Mouse (Mus musculus) layer of hippocampus, adult 2 months (tissue): Measurements from ENCODE around the gene Hspe1. TPM values are rescaled to one million over a fixed set of nuclear protein-coding genes. Genes with fewer than 3 reads are reported as not detected.
"Not testable (repeated sequence)": the region's sequence is repeated elsewhere in the genome, so short reads cannot be mapped to it uniquely, and the experiment has no call there.

Experiments used
- DNase-seq, 2 experiments: peaks; one replicate each; pipeline ENCODE4 v3.0.0; 2022; ENCODE audit warnings: low spot score in 2 of 2
- H3K27ac ChIP-seq: fragments of 200-600 bp; 2 replicates; pipeline ENCODE4 v1.8.1; 2022
- H3K4me3 ChIP-seq: fragments of 200-600 bp; 2 replicates; pipeline ENCODE4 v1.8.1; 2022; ENCODE audit warnings: mild to moderate bottlenecking
- CTCF ChIP-seq: fragments of 200-600 bp; conservative IDR thresholded peaks from 2 replicates; pipeline ENCODE4 v1.8.1; 2022; ENCODE audit warnings: antibody characterized with exemption, mild to moderate bottlenecking, moderate library complexity
- total RNA-seq, 2 experiments: library from RNA; stranded (reverse); gene quantifications; 2 replicates each; pipeline ENCODE4 v1.2.3; 2021

Gene Hspe1
- total RNA-seq, 2 experiments from 2014 or later: 92.2 to 97.4 TPM

DNA sequence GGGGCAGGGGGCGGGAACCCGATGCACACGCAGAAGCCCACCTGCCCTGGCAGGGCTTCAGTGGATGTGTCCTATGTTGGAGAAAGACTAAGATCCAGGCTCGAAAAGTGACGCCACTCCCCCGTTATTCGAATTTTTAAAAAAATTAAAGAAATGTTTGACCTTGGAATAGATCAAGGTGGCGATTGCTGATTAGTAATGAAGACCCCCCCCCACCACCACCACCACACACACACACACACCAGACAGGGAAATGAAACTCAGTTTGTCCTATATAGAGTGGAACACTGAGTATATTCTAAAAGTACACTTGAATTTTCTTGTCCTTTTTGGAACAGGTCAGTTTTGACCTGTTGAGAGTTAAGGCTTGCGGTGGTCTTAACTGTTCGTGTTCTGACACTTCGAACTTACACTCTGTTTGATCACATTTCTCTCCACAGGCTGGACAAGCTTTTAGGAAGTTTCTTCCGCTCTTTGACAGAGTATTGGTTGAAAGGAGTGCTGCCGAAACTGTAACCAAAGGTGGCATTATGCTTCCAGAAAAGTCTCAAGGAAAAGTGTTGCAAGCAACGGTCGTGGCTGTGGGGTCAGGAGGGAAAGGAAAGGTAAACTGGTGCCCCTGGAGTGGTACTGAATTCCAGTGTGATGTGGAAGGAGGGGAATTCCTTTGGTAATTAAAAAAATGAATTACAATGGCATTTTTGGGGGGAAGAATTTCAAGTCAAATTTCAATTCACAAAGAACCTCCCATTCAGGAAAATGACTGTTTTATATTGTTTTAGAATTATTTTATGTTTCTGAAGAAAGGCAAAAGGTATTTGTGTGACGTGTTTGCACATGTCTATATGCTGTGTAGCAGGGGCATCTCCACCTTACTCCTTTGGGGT is 922 bp downstream of the Hspe1 start:
- H3K4me3 ChIP-seq: peak overlapping the region; percentile 99
- DNase-seq: no peak
- peak overlapping the region; percentile 97 for H3K27ac ChIP-seq
- no peak for TF ChIP-seq CTCF

DNA sequence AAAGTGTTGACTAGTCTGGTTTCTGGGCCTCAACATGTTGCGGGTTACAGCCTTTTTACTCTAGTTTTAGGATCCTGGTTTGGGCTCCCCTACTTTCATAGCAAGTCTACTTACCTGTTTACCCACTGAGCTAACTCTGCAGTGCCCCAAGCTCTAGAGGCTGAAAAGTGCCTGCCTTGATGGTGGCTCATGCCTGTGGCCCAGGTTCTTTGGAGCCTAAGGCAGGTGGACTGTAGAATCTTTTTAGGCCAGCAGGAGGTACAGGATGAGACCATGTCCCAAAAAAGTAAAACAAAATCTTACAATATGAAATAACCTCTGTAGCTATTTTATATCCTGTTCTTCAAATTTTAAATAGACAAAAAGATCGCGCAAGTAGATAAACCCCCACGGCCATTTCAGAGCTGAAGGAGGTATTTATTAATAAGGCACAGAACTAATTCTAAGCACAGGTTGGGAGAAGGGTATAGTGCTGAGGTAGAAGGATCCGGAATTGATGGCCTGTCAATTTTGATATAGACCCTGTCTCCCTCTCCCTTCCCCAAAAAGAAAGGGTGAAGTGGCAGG is 1.6 kb downstream of the Hspe1 start:
- peak overlapping the region; percentile 99; the same call in 1 of the 2 replicates for H3K4me3 ChIP-seq

DNA sequence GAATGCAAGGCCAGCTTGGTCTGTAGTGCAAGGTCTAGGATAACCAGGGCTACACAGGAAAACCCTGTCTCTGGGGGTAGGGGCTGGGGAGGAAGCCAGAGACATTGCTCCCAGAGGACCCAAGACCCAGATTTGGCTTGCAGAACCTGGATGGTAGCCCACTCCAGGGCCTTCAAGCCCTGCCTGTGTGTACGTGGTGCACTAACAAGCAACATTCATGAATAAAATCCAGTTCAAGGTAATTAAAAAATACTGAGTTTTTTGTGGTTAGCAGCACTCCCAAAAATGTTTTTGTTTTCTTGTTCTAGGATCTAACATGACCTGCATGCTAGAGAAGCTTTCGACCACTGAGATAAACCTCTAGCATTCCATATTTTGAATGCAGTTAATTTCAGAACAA is 4.1 kb downstream of the Hspe1 start:
- no peak overlapping the region for H3K27ac ChIP-seq
- DNase-seq: no peak
- no peak overlapping the region for H3K4me3 ChIP-seq
- TF ChIP-seq CTCF: no peak

More for the DNA sequence above, 1.6 kb downstream of the Hspe1 start:
- no peak for DNase-seq
- H3K27ac ChIP-seq: no peak overlapping the region
- no peak for TF ChIP-seq CTCF

DNA sequence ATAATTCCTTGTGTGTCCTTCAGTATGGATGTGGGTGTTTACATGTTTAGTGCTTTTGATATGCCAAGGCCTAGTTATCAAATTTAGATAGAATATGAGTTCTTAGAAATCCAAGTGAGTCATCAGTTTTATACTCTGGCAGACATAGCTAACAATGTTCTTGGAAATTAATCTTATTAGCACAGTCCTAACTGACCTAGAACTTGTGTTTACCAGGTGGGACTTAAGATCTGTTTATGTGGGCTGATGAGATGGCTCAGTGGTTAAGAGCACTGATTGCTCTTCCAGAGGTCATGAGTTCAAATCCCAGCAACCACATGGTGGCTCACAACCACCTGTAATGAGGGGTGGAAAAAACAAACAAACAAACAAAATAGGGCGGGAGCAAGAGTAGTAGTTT is 4.5 kb downstream of the Hspe1 start:
- no peak overlapping the region for H3K4me3 ChIP-seq
- no peak for TF ChIP-seq CTCF
- no peak for DNase-seq

DNA sequence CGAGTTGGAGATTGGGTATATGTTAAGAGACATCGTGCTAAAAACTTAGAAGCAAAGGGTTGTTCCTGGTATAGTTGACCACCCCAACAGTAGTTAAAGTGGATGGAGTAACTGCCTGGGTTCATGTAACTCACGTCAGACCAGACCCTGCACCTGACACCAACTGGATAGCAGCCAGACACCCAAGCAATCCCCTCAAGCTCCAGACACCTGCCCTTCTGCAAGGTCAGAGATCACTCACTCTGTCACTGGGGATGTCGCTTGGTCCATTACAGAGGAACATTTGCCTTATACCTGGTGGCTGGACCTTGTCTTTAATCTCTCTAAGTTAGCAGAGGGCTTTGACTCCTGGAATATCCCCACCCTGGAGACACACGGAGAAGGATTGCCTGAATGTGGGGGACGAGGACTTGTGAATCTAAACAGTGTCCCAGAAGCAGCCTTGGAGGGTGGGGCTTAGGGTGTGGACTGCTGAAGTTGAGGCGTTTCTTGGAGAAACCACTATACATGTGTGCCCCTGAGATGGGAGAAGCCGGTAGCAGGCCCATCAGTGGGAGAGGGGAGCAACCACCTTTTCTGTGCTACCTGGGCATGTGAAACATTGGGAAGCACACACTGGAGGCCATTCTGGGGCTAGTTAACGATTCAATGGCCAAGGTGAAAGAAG is 19.1 kb downstream of the Hspe1 start:
- Histone ChIP-seq H3K27ac (no peak overlapping the region), H3K4me3 (no peak overlapping the region)
- TF ChIP-seq CTCF: no peak
- DNase-seq: no peak

More for the DNA sequence above, 4.5 kb downstream of the Hspe1 start:
- no peak overlapping the region for H3K27ac ChIP-seq

DNA sequence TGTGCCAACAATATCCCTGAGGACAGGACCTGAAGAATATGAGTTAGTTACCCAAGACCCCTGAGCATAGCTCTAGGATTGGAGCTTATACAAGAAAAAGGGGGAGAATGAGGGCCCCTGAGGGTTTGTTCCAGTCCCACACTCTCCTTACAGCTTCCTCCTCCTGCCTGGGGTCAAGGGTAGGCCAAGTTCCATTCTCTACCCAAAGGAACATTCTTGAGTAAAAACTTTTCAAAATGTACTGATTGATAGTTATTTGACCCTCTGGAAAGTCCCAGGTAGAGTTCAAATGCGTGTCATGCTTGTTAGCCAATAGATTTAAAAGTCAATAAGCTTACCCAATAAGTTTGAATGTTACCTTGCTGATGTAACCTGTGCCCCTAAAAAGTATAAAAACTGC is 19.7 kb downstream of the Hspe1 start:
- Histone ChIP-seq H3K27ac (no peak overlapping the region), H3K4me3 (no peak overlapping the region)
- TF ChIP-seq CTCF: no peak
- no peak for DNase-seq

DNA sequence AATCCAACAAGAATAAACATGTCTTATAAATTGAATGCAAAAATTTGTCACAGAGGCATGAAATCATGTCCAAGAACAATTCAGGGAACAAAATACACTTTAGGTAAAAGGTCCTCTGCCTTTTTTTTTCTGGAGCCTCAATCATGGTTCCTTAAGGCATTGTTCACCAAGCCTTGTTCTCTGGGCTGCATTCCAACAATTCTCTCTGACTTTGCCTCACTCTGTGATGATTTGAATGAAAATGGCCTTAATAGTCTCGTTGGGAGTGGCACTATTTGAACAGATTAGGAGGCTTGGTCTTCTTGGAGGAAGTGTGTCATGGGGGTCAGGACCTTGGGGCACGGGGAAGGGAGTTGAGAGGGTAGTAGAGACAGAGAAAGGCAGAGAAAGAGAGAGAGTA is 20.5 kb downstream of the Hspe1 start:
- no peak overlapping the region for H3K27ac ChIP-seq
- TF ChIP-seq CTCF: no peak
- DNase-seq: no peak
- no peak overlapping the region for H3K4me3 ChIP-seq

DNA sequence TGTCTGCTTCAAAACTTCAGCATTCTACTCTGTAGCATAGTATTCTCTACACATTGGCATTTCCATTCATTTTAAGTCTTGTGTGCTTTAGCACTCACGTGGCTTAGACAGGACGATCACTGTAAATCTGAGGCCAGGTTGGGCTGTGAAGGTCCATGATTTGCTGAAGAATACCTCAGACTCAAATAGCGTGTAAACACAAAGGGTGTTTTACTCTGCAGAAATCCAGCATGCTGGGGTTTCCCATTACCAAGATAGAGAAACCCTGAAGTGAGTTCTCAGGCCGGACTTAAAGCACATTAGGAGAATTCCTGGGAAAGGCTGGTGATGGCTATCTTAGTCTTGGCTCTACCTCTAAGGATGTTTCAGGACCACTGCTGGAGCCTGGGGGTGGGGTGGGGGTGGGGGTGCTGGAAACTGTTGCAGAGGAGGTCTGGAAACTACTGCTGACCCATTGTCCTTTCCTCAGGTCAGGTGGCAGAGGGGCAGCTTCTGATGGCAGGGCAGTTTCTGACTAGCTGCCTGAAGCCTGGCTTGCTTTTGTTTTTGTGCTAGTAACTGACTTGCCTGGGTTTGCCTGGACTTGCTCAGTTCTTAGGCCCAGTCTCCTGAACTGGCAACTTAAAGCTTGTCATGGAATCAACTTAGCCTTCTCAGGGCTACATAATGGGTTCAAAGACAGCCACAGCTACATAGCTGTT is 21.3 kb downstream of the Hspe1 start:
- no peak for DNase-seq
- no peak overlapping the region for H3K4me3 ChIP-seq
- TF ChIP-seq CTCF: no peak
- no peak overlapping the region for H3K27ac ChIP-seq

DNA sequence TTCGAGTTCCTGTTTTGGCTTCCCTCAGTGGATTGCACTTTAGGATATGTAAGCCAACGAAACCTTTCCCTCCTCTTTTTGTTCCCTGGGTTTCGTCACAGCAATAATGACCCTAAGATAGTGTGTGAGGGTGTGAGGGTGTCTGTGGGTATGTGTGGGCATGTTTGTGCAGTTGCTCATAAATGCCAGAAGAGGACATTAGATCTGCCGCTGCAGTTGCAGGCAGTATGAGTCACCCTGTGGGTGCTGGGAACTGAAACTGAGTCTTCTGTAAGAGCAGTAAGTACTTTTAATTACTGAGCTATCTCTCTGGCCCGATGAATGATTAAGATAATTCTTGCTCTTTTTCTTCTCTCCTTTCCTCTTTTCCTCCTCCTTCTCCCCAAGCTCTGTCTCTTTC is 35.1 kb downstream of the Hspe1 start:
- DNase-seq: no peak
- Histone ChIP-seq H3K4me3 (no peak overlapping the region), H3K27ac (no peak overlapping the region)
- no peak for TF ChIP-seq CTCF

DNA sequence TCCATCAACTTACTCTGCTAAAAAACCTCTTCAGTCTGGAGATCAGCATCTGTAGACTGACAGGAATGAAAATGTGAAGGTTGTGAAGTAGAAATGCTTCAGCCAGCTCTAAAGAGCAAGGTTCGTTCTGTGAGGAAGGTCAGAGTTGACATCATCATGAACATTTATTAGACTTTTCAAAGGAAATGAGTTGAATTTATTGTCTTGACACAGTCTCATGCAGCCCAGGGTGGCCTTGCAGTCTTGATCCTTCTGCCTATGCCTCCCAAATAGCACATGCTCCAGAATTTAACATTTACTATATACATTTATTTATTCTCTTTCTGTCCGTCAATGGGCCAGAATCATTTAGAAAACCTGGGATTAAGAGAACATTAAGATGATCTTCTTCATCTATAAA is 35.6 kb downstream of the Hspe1 start:
- Histone ChIP-seq H3K4me3 (no peak overlapping the region), H3K27ac (no peak overlapping the region)
- no peak for TF ChIP-seq CTCF
- no peak for DNase-seq

DNA sequence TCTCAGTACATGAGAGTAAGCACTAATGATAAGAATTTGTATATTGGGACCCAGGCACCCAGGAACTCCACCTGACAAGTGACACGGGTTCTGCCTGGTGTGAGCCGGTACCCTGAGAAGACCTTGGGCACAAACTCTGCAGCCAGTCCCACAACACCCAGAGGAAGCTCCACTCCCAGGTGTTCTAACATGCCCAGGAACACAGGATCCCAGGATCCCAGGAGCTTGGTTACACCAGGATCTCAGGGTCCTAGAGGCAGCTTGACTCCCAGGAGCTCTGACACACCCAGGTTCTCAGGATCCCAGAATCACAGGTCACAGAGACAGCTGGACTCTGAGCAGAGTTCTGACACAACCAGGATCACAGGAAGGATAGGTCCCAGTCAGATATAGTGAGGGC is 36.2 kb downstream of the Hspe1 start:
- H3K27ac ChIP-seq, DNase-seq, H3K4me3 ChIP-seq: not testable (repeated sequence)

DNA sequence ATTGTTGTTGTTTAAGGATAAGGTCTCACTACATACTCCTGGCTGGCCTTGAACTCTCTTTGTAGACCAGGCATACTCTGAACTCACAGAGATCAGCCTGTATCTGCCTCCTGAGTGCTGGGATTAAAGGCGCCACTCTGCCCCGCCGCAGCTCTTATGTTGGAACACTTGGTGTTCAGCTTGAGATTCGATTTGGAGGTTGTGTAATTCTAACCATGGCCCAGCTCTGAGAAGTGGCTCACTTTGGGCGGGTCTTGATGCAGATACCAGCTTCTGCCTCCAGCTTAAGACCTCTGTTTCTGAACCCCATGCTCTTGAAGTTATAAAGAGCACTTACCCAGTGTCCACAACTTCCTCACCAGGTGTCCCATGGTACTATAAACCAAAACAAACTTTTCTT is 41.8 kb downstream of the Hspe1 start:
- DNase-seq: no peak
- no peak for TF ChIP-seq CTCF
- H3K4me3 ChIP-seq: no peak overlapping the region
- H3K27ac ChIP-seq: no peak overlapping the region
